Mouse (Mus musculus): Measurements from ENCODE around the gene Ap3m1. TPM values are rescaled to one million over a fixed set of nuclear protein-coding genes. Genes with fewer than 3 reads are reported as not detected.

Gene Ap3m1
- polyA plus RNA-seq, 1 experiment from 2014 or later, result 110 TPM

DNA sequence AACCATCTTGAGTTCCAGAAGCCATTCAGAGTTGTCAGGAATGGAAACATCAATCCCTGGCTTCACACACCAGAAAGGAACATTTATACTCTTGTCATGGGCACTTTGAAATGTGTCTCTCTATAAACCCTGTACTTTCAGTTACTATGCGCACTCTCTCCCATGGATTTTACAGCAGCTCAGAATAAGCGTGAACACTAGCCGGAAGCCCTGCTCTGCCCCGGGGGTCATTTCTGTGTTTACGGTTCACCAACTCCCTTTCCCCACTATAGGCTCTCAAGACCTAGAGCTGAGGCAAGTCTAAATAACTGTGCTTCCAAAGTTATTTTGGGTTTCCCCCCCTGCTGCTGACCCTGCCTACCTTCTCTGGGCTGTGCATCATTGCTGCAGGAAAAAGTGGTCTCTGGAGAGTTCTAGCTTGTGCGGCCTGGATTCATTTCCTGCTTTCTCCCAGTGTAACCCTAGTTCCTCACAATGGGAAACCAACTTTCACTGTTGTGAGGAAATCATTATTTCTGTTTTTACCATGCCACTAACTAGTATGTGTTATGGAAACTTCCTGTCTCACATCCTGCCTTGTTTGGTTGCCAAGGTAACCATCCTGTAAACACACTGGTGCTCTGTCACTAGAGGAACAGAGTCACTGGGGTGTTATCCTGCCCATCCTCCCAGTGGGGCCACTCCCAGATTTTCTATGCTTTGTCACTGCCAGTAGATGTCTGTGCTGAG lies 20.4 kb downstream of the Ap3m1 start:
- H3K27me3 ChIP-seq (ENCODE audit: insufficient read depth, poor library complexity, severe bottlenecking), result no peaks in the 10 kb centered on the region
- WGBS, result 57% methylated on average over 6 of the region's 6 CpGs
- H3K27ac ChIP-seq, result no peak overlapping the region
- no peaks in the 10 kb centered on the region for H3K9me3 ChIP-seq
- H3K4me1 ChIP-seq (replicated peaks), result peaks cover 8% of the 10 kb centered on the region; the same call in 1 of the 2 replicates
- peaks cover 91% of the 10 kb centered on the region for H3K36me3 ChIP-seq
- no peak overlapping the region for H3K4me3 ChIP-seq
- peak; percentile 28 for DNase-seq (ENCODE audit: low spot score)

DNA sequence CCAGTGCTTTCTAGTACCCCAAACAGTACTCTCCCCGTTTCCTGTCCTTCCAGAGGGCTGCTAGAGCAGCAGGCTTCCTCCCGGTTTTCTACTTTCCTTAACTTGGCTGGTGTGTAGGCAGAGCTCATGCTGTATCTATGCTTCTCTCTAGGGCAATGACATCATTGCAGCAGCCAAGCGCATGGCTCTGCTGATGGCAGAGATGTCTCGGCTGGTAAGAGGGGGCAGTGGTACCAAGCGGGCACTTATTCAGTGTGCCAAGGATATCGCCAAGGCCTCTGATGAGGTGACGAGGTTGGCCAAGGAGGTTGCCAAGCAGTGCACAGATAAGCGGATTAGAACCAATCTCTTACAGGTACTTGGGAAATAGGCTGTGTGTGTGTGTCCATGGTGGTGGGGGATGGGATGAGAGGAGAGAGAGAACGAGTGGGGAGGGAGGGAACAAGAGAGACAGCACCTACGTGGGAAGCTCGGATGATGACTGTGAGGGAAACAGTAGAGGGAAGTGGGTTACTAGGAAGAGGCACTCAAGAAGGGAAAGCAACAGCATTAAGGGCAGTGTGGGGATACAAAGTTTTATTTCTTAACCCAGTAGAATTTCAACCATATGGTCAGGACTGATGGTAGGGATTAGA lies 23.2 kb downstream of the Ap3m1 start:
- no peak overlapping the region for H3K4me3 ChIP-seq
- no peak for DNase-seq (ENCODE audit: low spot score)
- H3K27me3 ChIP-seq (ENCODE audit: insufficient read depth, poor library complexity, severe bottlenecking), result no peaks in the 10 kb centered on the region
- 90% methylated on average over 11 of the region's 11 CpGs for WGBS
- no peak overlapping the region for H3K27ac ChIP-seq
- no peaks in the 10 kb centered on the region for H3K9me3 ChIP-seq
- H3K4me1 ChIP-seq (replicated peaks), result peaks cover 8% of the 10 kb centered on the region; the same call in 1 of the 2 replicates
- H3K36me3 ChIP-seq, result peaks cover 93% of the 10 kb centered on the region

- H3K27ac ChIP-seq, result no peak overlapping the region
- H3K9me3 ChIP-seq, result no peaks in the 10 kb centered on the region
- peaks cover 8% of the 10 kb centered on the region; the same call in 1 of the 2 replicates for H3K4me1 ChIP-seq (replicated peaks)
- no peak overlapping the region for H3K4me3 ChIP-seq
- H3K36me3 ChIP-seq, result peaks cover 92% of the 10 kb centered on the region
- DNase-seq (ENCODE audit: low spot score), result no peak
- no peaks in the 10 kb centered on the region for H3K27me3 ChIP-seq (ENCODE audit: insufficient read depth, poor library complexity, severe bottlenecking)
Measured at GRCm38 (mm10) chr14:21027542-21027941, 24.8 kb downstream of the Ap3m1 start.

- H3K4me1 ChIP-seq (replicated peaks), result no peaks in the 10 kb centered on the region
- H3K9me3 ChIP-seq, result no peaks in the 10 kb centered on the region
- 92% methylated on average over 8 of the region's 8 CpGs for WGBS
- H3K36me3 ChIP-seq, result peaks cover 77% of the 10 kb centered on the region
- no peak overlapping the region for H3K27ac ChIP-seq
- DNase-seq (ENCODE audit: low spot score), result no peak
- no peaks in the 10 kb centered on the region for H3K27me3 ChIP-seq (ENCODE audit: insufficient read depth, poor library complexity, severe bottlenecking)
- no peak overlapping the region for H3K4me3 ChIP-seq
Measured at GRCm38 (mm10) chr14:21020435-21020834, 31.9 kb downstream of the Ap3m1 start.

GRCm38 (mm10) chr14:21018977-21019376 lies 33.3 kb downstream of the Ap3m1 start:
- H3K4me3 ChIP-seq, result no peak overlapping the region
- DNase-seq (ENCODE audit: low spot score), result no peak
- H3K27ac ChIP-seq, result no peak overlapping the region
- no peaks in the 10 kb centered on the region for H3K4me1 ChIP-seq (replicated peaks)
- peaks cover 69% of the 10 kb centered on the region for H3K36me3 ChIP-seq
- H3K9me3 ChIP-seq, result no peaks in the 10 kb centered on the region
- H3K27me3 ChIP-seq (ENCODE audit: insufficient read depth, poor library complexity, severe bottlenecking), result no peaks in the 10 kb centered on the region
- WGBS, result 50% methylated on average over 3 of the region's 3 CpGs

- Histone ChIP-seq H3K9me3 (no peaks in the 10 kb centered on the region), H3K27ac (no peak overlapping the region), H3K27me3 (ENCODE audit: insufficient read depth, poor library complexity, severe bottlenecking) (no peaks in the 10 kb centered on the region), H3K4me3 (no peak overlapping the region), H3K4me1 (replicated peaks) (no peaks in the 10 kb centered on the region), H3K36me3 (peaks cover 63% of the 10 kb centered on the region)
- 92% methylated on average over 5 of the region's 5 CpGs for WGBS
- no peak for DNase-seq (ENCODE audit: low spot score)
Measured at GRCm38 (mm10) chr14:21017871-21018270, 34.4 kb downstream of the Ap3m1 start.

- Histone ChIP-seq H3K36me3 (peaks cover 42% of the 10 kb centered on the region), H3K4me1 (replicated peaks) (no peaks in the 10 kb centered on the region), H3K27me3 (ENCODE audit: insufficient read depth, poor library complexity, severe bottlenecking) (no peaks in the 10 kb centered on the region), H3K27ac (no peak overlapping the region), H3K9me3 (no peaks in the 10 kb centered on the region), H3K4me3 (no peak overlapping the region)
- 91% methylated on average over 5 of the region's 5 CpGs for WGBS
- no peak for DNase-seq (ENCODE audit: low spot score)
Measured at GRCm38 (mm10) chr14:21013800-21014334, 38.4 kb downstream of the Ap3m1 start.

DNA sequence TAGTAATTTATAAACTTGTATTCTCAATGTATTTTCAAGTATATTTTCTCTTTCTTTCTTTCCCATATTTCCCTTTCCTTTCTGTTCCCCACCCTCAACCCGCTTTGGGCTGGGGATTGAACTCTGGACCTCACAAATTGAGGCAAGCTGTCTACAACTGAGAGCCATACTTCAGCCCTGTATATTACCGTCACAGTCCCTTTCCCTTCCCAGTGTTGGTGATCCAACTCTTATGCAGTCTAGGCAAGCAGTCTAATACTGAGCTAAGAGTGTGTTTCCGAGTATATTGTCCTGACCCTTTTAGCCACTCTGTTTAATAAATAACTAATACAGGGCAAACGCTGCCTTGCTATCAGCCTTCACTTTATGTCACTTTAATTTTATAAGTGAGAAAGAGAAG lies 52.7 kb downstream of the Ap3m1 start:
- H3K4me1 ChIP-seq (replicated peaks), result no peaks in the 10 kb centered on the region
- DNase-seq (ENCODE audit: low spot score), result no peak
- no peaks in the 10 kb centered on the region for H3K9me3 ChIP-seq
- WGBS, result 86% methylated on average over 4 of the region's 4 CpGs
- H3K36me3 ChIP-seq, result peaks cover 14% of the 10 kb centered on the region
- no peak overlapping the region for H3K4me3 ChIP-seq
- H3K27me3 ChIP-seq (ENCODE audit: insufficient read depth, poor library complexity, severe bottlenecking), result no peaks in the 10 kb centered on the region
- H3K27ac ChIP-seq, result no peak overlapping the region

- Histone ChIP-seq H3K27me3 (ENCODE audit: insufficient read depth, poor library complexity, severe bottlenecking) (no peaks in the 10 kb centered on the region), H3K9me3 (no peaks in the 10 kb centered on the region), H3K4me1 (replicated peaks) (no peaks in the 10 kb centered on the region), H3K27ac (no peak overlapping the region), H3K36me3 (peaks cover 8% of the 10 kb centered on the region), H3K4me3 (no peak overlapping the region)
- 81% methylated on average over 3 of the region's 3 CpGs for WGBS
- DNase-seq (ENCODE audit: low spot score), result no peak
Measured at GRCm38 (mm10) chr14:20997548-20997947, 54.8 kb downstream of the Ap3m1 start.

- no peaks in the 10 kb centered on the region for H3K27me3 ChIP-seq (ENCODE audit: insufficient read depth, poor library complexity, severe bottlenecking)
- H3K9me3 ChIP-seq, result no peaks in the 10 kb centered on the region
- peaks cover 9% of the 10 kb centered on the region for H3K36me3 ChIP-seq
- 74% methylated on average over 5 of the region's 5 CpGs for WGBS
- no peak overlapping the region for H3K27ac ChIP-seq
- DNase-seq (ENCODE audit: low spot score), result no peak
- H3K4me1 ChIP-seq (replicated peaks), result no peaks in the 10 kb centered on the region
- no peak overlapping the region for H3K4me3 ChIP-seq
Measured at GRCm38 (mm10) chr14:20996361-20996760, 55.9 kb downstream of the Ap3m1 start.

DNA sequence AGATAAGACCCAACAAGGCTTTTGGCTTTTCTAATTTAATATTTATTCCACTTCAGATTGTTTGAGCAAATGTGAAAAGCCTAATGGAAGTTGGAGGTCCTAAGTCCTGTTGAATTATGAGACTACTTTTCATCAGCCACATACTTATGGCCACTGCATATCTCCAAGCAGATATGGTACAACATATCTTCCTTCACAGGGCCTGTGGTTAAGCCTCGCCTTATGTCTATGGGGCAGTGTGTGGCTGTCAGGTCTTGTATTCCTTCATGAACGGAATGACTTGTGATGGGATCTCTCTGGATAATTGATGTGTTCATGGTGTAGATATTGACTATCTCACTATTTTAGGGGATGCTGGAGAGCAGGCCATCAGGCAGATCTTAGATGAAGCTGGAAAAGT lies 56.8 kb downstream of the Ap3m1 start:
- 89% methylated on average over 2 of the region's 2 CpGs for WGBS
- Histone ChIP-seq H3K27ac (no peak overlapping the region), H3K36me3 (peaks cover 6% of the 10 kb centered on the region), H3K27me3 (ENCODE audit: insufficient read depth, poor library complexity, severe bottlenecking) (no peaks in the 10 kb centered on the region), H3K4me1 (replicated peaks) (no peaks in the 10 kb centered on the region), H3K9me3 (no peaks in the 10 kb centered on the region), H3K4me3 (no peak overlapping the region)
- no peak for DNase-seq (ENCODE audit: low spot score)

DNA sequence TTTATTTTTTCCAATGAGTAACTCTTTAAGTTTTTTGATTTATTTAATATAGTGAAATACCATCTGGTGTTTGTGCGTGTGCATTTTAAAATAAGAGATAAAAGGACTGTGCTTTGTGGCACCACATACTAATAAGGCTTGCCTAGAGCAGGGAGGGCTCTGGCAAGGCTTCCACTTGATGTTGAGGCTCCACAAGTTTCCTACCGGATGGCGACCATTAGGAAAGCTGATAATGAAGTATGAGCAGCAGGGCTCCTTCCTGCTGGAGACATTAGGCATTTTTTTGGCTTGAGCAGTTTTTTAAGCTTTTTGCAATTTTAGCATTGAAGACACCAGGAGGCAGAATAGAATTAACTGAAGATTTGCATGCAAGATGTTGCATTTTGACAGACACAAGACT lies 57.8 kb downstream of the Ap3m1 start:
- WGBS, result 88% methylated on average over 3 of the region's 3 CpGs
- no peak for DNase-seq (ENCODE audit: low spot score)
- no peak overlapping the region for H3K4me3 ChIP-seq
- H3K36me3 ChIP-seq, result peaks cover 6% of the 10 kb centered on the region
- H3K27me3 ChIP-seq (ENCODE audit: insufficient read depth, poor library complexity, severe bottlenecking), result no peaks in the 10 kb centered on the region
- no peaks in the 10 kb centered on the region for H3K4me1 ChIP-seq (replicated peaks)
- H3K9me3 ChIP-seq, result no peaks in the 10 kb centered on the region
- H3K27ac ChIP-seq, result no peak overlapping the region

- Histone ChIP-seq H3K27me3 (ENCODE audit: insufficient read depth, poor library complexity, severe bottlenecking) (no peaks in the 10 kb centered on the region), H3K27ac (no peak overlapping the region), H3K9me3 (no peaks in the 10 kb centered on the region), H3K4me1 (replicated peaks) (no peaks in the 10 kb centered on the region), H3K36me3 (peaks cover 6% of the 10 kb centered on the region), H3K4me3 (no peak overlapping the region)
- 62% methylated on average over 3 of the region's 3 CpGs for WGBS
- DNase-seq (ENCODE audit: low spot score), result peak; percentile 40
Measured at GRCm38 (mm10) chr14:20993067-20993691, 59.1 kb downstream of the Ap3m1 start.

Data from hindbrain, embryonic 10.5 days (tissue).